Mouse (Mus musculus) kidney, postnatal 4 days (tissue): ENCODE measurements around the gene Cd79a.
A peak's percentile ranks its signal among the peaks of the same experiment; 100 is the strongest.

ENCODE experiments used
- DNase-seq, 2 experiments: peaks; one replicate each; pipeline ENCODE4 v3.0.0; 2021; ENCODE audit warnings: mixed read lengths in 2 of 2

The Cd79a gene

GRCm38 (mm10) chr7:24930475-24930874 lies 33.3 kb downstream of the Cd79a start:
- no peak for DNase-seq

DNA sequence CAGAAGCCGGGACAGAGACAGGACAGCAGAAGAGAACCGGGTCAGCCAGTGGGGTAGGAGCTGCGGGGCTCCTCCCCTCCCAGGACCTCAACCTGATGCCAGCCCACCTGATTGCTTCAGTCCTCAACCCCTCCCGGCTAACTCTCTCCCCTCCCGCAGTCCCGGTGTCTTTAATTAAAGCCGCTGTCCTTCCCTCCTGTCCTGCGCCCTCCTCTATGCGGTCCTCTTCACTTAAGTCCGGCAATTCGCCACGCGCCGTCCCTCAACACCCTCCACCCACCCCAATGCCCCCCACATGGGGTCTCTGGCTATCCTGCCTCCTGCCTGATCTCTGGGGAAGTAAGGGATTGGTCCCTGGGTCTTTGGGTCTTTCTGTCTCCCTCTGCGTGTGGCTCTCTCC lies 34.5 kb downstream of the Cd79a start:
- no peak for DNase-seq

DNA sequence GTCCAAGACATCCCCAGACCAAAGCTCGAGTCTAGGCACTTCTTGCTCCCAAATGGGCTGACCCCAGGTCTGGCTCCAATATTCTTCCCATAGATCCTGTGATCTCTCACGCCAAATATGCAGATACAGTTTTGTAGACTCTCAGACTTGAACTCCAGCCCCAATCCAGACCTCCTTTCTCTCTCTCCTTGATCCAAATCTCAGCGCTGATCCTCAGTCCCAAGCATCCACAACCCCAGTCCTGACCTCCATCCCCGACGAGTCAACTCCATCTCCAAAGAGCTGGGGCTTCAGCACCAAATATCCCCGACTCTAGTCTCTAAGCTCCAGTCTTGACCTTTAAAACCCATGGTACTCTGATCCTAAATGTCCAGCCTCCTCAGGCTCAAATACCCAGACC lies 46.5 kb downstream of the Cd79a start:
- DNase-seq, result no peak

DNA sequence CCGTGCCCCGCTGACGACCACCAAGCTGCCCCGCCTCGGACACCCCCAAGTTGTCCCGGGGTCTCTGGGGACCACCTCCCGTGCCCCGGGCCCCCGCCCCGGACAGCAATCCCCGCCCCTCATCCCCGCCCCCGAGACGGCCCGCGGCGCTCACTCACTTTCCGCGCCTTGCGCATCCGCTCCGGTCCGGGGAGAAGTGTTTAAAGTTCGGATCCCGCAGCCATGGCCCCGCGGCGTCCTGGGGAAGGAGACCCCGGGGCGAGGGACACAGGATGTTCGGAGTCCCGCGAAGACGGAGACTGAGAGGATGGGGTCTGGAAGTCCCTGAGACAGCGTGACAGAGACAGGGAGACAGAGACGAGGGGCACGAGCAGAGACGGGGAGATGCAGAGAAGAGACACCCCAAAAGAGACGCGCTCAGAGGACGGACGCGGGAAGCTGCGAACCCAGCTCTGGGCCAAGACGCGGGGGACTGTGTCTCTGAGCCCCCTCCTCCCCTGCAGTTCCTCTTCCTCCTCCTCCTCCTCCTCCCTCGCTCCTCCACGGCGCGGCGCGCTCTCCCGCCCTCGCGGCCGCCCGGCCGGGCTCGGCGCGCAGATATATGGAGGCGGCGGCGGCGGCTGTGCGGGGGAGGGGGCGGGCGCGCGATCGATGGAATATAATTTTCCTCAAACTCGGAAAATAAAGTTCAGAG lies 47.2 kb downstream of the Cd79a start, which contains the start of gene Gm4881:
Gene Gm4881 (minus strand): TSS at position 238 of the 694 bp plus-strand sequence.
- DNase-seq, result no peak

GRCm38 (mm10) chr7:24947316-24948048 lies 50.3 kb downstream of the Cd79a start:
- DNase-seq, result no peak

GRCm38 (mm10) chr7:24948774-24949173 lies 51.6 kb downstream of the Cd79a start:
- no peak for DNase-seq

- peak; percentile 90 for DNase-seq
These were observed 52.9 kb downstream of the Cd79a start for GRCm38 (mm10) chr7:24949958-24950623.
